Mouse (Mus musculus) c-Kit-positive CD71-positive TER-119-positive erythroid progenitor cells, embryonic 14.5 days (primary cell): ENCODE results near the gene Nadk.

Experiments used
- DNase-seq: peaks from one replicate; pipeline ENCODE4 v3.0.0-alpha.2; 2013; ENCODE audit warnings: low spot score

The Nadk gene

GRCm38 (mm10) chr4:155561661-155562442 lies at the start of gene Nadk:
Gene Nadk (plus strand): TSS chr4:155562378.
- no peak for DNase-seq

GRCm38 (mm10) chr4:155514810-155515209 lies 47.4 kb upstream of the Nadk start:
- DNase-seq, result no peak

GRCm38 (mm10) chr4:155517948-155518517 lies 44.1 kb upstream of the Nadk start:
- DNase-seq, result no peak

- DNase-seq, result no peak
Observed at GRCm38 (mm10) chr4:155522327-155522726, 39.9 kb upstream of the Nadk start.

GRCm38 (mm10) chr4:155525751-155526150 lies 36.4 kb upstream of the Nadk start:
- DNase-seq, result no peak

- DNase-seq, result no peak
Observed at GRCm38 (mm10) chr4:155529294-155529693, 32.9 kb upstream of the Nadk start.

- no peak for DNase-seq
Observed at GRCm38 (mm10) chr4:155549993-155550392, 12.2 kb upstream of the Nadk start.

GRCm38 (mm10) chr4:155550446-155550845 lies 11.7 kb upstream of the Nadk start:
- DNase-seq, result no peak

- no peak for DNase-seq
Observed at GRCm38 (mm10) chr4:155551073-155551472, 11.1 kb upstream of the Nadk start.

- DNase-seq, result no peak
Observed at GRCm38 (mm10) chr4:155552917-155553532, 9.2 kb upstream of the Nadk start.

- DNase-seq, result no peak
Observed at GRCm38 (mm10) chr4:155554880-155555279, 7.3 kb upstream of the Nadk start.

GRCm38 (mm10) chr4:155555464-155555863 lies 6.7 kb upstream of the Nadk start:
- no peak for DNase-seq

GRCm38 (mm10) chr4:155559454-155559853 lies 2.7 kb upstream of the Nadk start:
- no peak for DNase-seq

- no peak for DNase-seq
Observed at GRCm38 (mm10) chr4:155560932-155561331, 1.2 kb upstream of the Nadk start.

GRCm38 (mm10) chr4:155562725-155563399 lies 684 bp downstream of the Nadk start:
- no peak for DNase-seq

- DNase-seq, result peak; percentile 95
Observed at GRCm38 (mm10) chr4:155563400-155564231, 1.4 kb downstream of the Nadk start.

- DNase-seq, result no peak
Observed at GRCm38 (mm10) chr4:155564315-155565069, 2.3 kb downstream of the Nadk start.

GRCm38 (mm10) chr4:155566555-155566954 lies 4.4 kb downstream of the Nadk start:
- no peak for DNase-seq

- peak; percentile 46 for DNase-seq
Observed at GRCm38 (mm10) chr4:155568170-155568569, 6.0 kb downstream of the Nadk start.

- no peak for DNase-seq
Observed at GRCm38 (mm10) chr4:155568632-155569370, 6.6 kb downstream of the Nadk start.
